25 mouse cellular contexts compared by ENCODE assay signal in genomic region chr2:124955843-124956242, GRCm38 (mm10).
DNase-seq lines count a peak whose midpoint lies in the region; ATAC-seq lines count a peak whose summit lies in the region.
"Had no signal": no experiment of that assay in that cellular context is flagged by ENCODE, and none has a peak within 500 bp of the region (broad histone marks: within the 10 kb centered on the region; RNA-seq: fewer than 3 reads in every experiment).

No protein-coding gene starts in this region.

- no peaks in the 10 kb centered on the region for H3K27me3 ChIP-seq in heart, embryonic 10.5 days (ENCODE audit: insufficient read depth, poor library complexity, severe bottlenecking)
- no peaks in the 10 kb centered on the region for H3K27me3 ChIP-seq in midbrain, embryonic 11.5 days (ENCODE audit: control insufficient read depth, insufficient read depth, low read length)
- no peaks in the 10 kb centered on the region for H3K27me3 ChIP-seq in midbrain, embryonic 14.5 days (ENCODE audit: control insufficient read depth, insufficient read depth, low read length)
- H3K27me3 ChIP-seq: embryonic facial prominence, embryonic 15.5 days; heart, embryonic 13.5 days; hindbrain, embryonic 12.5 days; hindbrain, embryonic 15.5 days had no signal

- peaks cover 4% of the 10 kb centered on the region; the same call in 1 of the 2 replicates for H3K4me1 ChIP-seq in heart, embryonic 10.5 days
- H3K4me1 ChIP-seq in midbrain, embryonic 11.5 days (ENCODE audit: control insufficient read depth, insufficient read depth, low read length) = no peaks in the 10 kb centered on the region; the same call in 1 of the 2 replicates
- no peaks in the 10 kb centered on the region for H3K4me1 ChIP-seq in midbrain, embryonic 14.5 days (ENCODE audit: control insufficient read depth, insufficient read depth, low read length)
- H3K4me1 ChIP-seq: embryonic facial prominence, embryonic 15.5 days; heart, embryonic 13.5 days; hindbrain, embryonic 12.5 days had no signal

- WGBS in heart, embryonic 10.5 days = 44% methylated on average over 7 of the region's 7 CpGs
- WGBS in midbrain, embryonic 11.5 days = 31% methylated on average over 7 of the region's 7 CpGs
- 21% methylated on average over 7 of the region's 7 CpGs for WGBS in midbrain, embryonic 14.5 days

- H3K36me3 ChIP-seq in heart, embryonic 10.5 days = no peaks in the 10 kb centered on the region
- H3K36me3 ChIP-seq in midbrain, embryonic 11.5 days (ENCODE audit: control insufficient read depth, insufficient read depth, low read length) = no peaks in the 10 kb centered on the region
- no peaks in the 10 kb centered on the region for H3K36me3 ChIP-seq in midbrain, embryonic 14.5 days (ENCODE audit: control insufficient read depth, insufficient read depth, low read length)
- H3K36me3 ChIP-seq: embryonic facial prominence, embryonic 15.5 days; heart, embryonic 13.5 days; hindbrain, embryonic 12.5 days; hindbrain, embryonic 15.5 days had no signal

- H3K9ac ChIP-seq in midbrain, embryonic 11.5 days (ENCODE audit: low read length) = no peak overlapping the region
- H3K9ac ChIP-seq in midbrain, embryonic 14.5 days (replicated peaks; ENCODE audit: low read length) = no peak overlapping the region
- H3K9ac ChIP-seq: embryonic facial prominence, embryonic 15.5 days; forebrain, postnatal 0 days; heart, embryonic 13.5 days; hindbrain, embryonic 12.5 days; hindbrain, embryonic 15.5 days had no signal

- no peak overlapping the region for H3K27ac ChIP-seq in heart, embryonic 10.5 days
- no peak overlapping the region for H3K27ac ChIP-seq in midbrain, embryonic 11.5 days (ENCODE audit: low read depth, low read length)
- H3K27ac ChIP-seq in midbrain, embryonic 14.5 days (replicated peaks; ENCODE audit: low read depth, low read length) = no peak overlapping the region
- H3K27ac ChIP-seq: embryonic facial prominence, embryonic 15.5 days; gastrocnemius, adult 2 months; heart, embryonic 13.5 days; hindbrain, embryonic 12.5 days; hindbrain, embryonic 15.5 days had no signal

- no peak for ATAC-seq in midbrain, embryonic 11.5 days (ENCODE audit: low FRiP score)
- ATAC-seq in midbrain, embryonic 14.5 days (ENCODE audit: low FRiP score, low TSS enrichment) = no peak
- ATAC-seq: CD4-positive, CD25-positive, alpha-beta regulatory T cell, adult 4 months; forebrain, embryonic 14.5 days; forebrain, postnatal 0 days; intestine, postnatal 0 days had no signal

- H3K4me3 ChIP-seq in heart, embryonic 10.5 days = no peak overlapping the region
- no peak overlapping the region for H3K4me3 ChIP-seq in midbrain, embryonic 11.5 days (ENCODE audit: low read depth, low read length)
- no peak overlapping the region for H3K4me3 ChIP-seq in midbrain, embryonic 14.5 days (replicated peaks; ENCODE audit: low read depth, low read length)
- H3K4me3 ChIP-seq: embryonic facial prominence, embryonic 15.5 days; gastrocnemius, adult 2 months; heart, embryonic 13.5 days; hindbrain, embryonic 12.5 days; hindbrain, embryonic 15.5 days had no signal

- DNase-seq in heart, adult 11 months = peak; percentile 74
- DNase-seq in heart, embryonic 10.5 days (ENCODE audit: low spot score) = no peak
- DNase-seq in midbrain, embryonic 11.5 days (ENCODE audit: low spot score, missing footprints) = peak; percentile 86
- no peak for DNase-seq in midbrain, embryonic 14.5 days
- peak; percentile 6 for DNase-seq in ZHBTc4 (ENCODE audit: low read depth, low spot score)
- DNase-seq in cerebellum, adult 11-12 months = no peak
- DNase-seq in embryo, embryonic 9.5 days (ENCODE audit: extremely low spot score) = no peak
- DNase-seq: adrenal gland, postnatal 10 days; adrenal gland, postnatal 36 days; cerebellum, adult 2 months; cerebellum, adult 9-11 months; cerebellum, postnatal 25 days; forebrain, postnatal 0 days; gastrocnemius, adult 2 months; gastrocnemius, postnatal 14 days; heart, adult 18-20 months; heart, postnatal 14 days; heart, postnatal 4 days had no signal

- H3K4me2 ChIP-seq in midbrain, embryonic 11.5 days = no peak overlapping the region
- H3K4me2 ChIP-seq in midbrain, embryonic 14.5 days (ENCODE audit: low read length) = no peak overlapping the region
- H3K4me2 ChIP-seq: embryonic facial prominence, embryonic 15.5 days; heart, embryonic 13.5 days; hindbrain, embryonic 12.5 days; hindbrain, embryonic 15.5 days had no signal

- no peaks in the 10 kb centered on the region for H3K9me3 ChIP-seq in heart, embryonic 10.5 days
- no peaks in the 10 kb centered on the region for H3K9me3 ChIP-seq in midbrain, embryonic 11.5 days (ENCODE audit: control insufficient read depth, low read length)
- no peaks in the 10 kb centered on the region for H3K9me3 ChIP-seq in midbrain, embryonic 14.5 days (ENCODE audit: control insufficient read depth, low read length)
- H3K9me3 ChIP-seq: embryonic facial prominence, embryonic 15.5 days; heart, embryonic 13.5 days; hindbrain, embryonic 12.5 days; hindbrain, embryonic 15.5 days had no signal

Comparison
In these comparisons a context has a peak if more than half of its experiments do, and no peak if none do; other contexts are left out.
1. DNase-seq: peak in heart, adult 11 months (single experiment), midbrain, embryonic 11.5 days (single experiment) and ZHBTc4 (single experiment); none in heart, embryonic 10.5 days (single experiment), midbrain, embryonic 14.5 days (single experiment), cerebellum, adult 11-12 months (single experiment) and embryo, embryonic 9.5 days (single experiment).